Mouse (Mus musculus) kidney, adult 2 months (tissue): ENCODE data around the gene Olfr867.

Source experiments
- CTCF ChIP-seq: fragments of 200-500 bp; conservative IDR thresholded peaks from 2 replicates; pipeline ENCODE4 v1.5.1; 2011; ENCODE audit warnings: low read depth, mild to moderate bottlenecking, control low read depth, low read length, moderate library complexity, mixed read lengths; ENCODE audit not compliant: insufficient read depth, insufficient read length
- POLR2A ChIP-seq: fragments of 200-500 bp; IDR thresholded peaks from one replicate; pipeline ENCODE4 v1.6.1; 2011; ENCODE audit warnings: low read depth, low read length, control low read depth

DNA sequence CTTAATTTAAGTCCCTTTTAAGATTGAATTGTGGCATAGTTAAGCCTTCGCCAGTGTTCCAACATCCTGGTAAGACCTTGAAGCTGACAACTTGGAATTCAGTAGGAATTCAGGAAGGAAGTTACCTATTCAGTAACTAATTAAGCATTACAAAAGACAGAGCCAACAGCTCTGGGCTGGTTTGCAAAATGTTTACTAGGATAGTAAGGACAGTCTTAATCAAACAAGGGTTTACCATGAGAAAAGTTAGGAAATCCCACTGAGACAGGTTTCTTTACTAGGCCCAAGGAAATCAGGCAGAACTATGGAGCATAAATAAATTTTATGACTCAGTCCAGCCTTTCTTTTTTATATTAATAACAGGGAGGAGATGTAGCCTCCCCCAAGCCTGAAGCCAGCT is 13.9 kb upstream of the Olfr867 start:
- TF ChIP-seq CTCF = no peak
- TF ChIP-seq POLR2A = no peak
